Mouse (Mus musculus) c-Kit-positive CD71-positive TER-119-negative erythroid progenitor cells, embryonic 14.5 days (primary cell): ENCODE measurements around the gene Igsf3.

Source experiments
- DNase-seq: peaks from one replicate; pipeline ENCODE4 v3.0.0-alpha.2; 2013; ENCODE audit warnings: low read depth

The Igsf3 gene

DNA sequence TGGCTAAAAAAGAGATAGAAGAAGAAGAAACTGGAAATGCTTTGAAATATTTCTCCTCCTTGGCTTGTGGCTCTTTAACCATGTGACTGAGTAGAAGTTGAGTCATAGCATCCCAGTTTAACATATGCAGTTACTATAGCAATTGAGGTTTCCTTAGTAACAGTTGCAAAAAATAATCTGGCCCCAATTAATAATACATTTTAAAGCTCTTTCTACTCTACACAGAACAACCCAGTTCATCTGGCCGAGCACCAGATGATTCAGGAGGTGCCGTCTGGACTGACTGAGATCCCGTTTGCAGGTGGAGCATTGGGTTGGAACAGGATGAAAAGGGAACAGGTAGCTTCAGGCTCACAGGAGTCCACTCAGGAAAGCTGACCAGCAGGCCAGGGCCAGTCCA is 71.9 kb downstream of the Igsf3 start:
- no peak for DNase-seq

DNA sequence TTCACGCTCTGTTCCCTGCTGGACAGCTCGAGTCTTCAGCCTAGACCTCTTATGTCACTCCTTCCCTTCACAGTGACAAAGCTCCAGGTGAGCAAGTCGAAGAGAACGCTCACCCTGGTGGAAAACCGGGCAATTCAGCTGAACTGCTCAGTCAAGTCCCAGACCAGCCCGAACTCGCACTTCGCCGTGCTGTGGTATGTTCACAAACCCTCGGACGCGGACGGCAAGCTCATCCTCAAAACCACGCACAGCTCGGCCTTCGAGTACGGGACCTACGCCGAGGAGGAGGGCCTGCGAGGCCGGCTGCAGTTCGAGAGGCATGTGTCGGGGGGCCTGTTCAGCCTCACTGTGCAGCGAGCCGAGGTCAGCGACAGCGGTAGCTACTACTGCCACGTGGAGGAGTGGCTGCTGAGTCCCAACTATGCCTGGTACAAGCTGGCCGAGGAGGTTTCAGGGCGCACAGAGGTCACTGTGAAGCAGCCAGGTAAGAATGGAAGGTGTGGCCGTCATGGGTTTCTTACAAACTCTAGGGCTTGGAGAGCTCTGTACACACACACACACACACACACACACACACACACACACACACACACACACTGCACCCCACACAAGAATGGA is 74.0 kb downstream of the Igsf3 start:
- no peak for DNase-seq

DNA sequence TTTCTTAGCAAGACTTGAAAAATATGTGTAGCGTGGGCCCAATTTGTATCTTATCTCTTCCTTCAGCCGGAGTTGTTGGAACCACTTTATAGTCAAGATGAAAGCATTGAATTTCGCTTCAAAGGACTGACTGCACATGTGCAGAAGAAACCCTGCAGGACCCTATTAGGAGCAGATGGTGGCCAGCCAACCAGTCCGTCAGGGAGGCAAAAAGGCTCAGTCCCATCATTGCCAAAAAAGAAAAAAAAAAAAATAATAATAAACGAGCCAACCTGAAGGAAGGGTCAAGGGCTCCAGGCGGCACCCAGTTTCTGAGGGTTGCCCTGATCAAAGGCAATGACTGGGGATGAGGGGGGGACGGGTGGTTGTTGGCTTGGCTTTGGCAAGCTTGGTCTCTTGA is 83.7 kb downstream of the Igsf3 start:
- no peak for DNase-seq

DNA sequence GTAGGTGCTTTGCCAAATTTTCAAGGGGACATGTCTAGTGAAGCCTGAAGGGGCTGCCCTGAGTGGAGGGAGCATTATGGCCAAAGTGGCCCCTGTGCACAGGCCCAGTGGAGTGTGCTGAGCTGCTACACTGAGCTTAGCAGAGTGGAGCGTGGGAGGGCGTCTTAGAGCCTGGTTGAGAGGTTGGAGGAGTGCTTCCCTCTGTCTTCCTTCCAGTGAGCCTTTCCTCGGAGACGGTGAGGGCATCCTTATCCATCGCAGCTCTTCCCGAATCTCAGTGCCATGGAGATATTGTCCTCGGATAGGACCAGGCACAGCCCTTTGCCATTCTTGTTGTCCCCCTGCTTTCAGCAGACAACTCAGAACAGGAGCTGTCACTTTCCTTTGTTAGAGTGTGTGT is 84.2 kb downstream of the Igsf3 start:
- DNase-seq = no peak

DNA sequence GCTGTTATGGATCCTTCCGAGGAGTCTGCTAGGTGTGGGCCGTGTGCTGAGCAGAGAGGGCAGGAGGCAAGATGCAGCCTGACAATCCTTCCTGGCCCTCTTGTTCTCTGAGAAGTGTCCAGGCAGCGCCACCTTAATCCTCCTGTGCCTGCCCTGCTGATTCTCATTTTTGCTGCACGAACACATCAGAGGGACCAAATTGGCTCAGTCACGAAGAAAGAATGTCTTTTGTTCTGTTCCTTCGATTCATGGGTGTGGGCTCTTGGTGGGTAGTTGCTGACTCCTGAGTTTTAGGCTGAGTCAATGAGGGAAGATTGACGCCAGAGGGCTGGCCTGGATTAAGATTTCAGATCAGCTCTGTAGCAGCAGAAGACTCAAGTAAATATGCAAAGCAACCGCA is 84.9 kb downstream of the Igsf3 start:
- DNase-seq = no peak

DNA sequence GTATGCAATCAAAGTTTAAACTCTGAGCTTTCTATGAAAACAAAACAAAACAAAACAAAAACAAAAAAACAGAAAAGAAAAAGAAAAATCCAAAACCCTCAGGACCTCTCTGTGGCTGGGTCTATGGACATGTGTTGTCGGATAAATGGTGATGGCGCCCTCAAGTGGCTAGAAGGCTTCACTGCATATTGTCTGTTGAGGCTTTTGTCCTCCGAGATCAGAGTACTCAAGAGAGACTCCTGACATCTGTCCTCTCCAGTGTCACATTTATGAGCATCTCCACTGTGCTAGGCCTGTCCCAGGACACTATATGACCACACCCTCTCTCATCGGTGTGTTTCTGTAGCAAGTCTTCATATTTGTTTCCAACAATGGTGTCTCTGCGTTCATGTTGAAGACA is 85.4 kb downstream of the Igsf3 start:
- DNase-seq = peak; percentile 85

DNA sequence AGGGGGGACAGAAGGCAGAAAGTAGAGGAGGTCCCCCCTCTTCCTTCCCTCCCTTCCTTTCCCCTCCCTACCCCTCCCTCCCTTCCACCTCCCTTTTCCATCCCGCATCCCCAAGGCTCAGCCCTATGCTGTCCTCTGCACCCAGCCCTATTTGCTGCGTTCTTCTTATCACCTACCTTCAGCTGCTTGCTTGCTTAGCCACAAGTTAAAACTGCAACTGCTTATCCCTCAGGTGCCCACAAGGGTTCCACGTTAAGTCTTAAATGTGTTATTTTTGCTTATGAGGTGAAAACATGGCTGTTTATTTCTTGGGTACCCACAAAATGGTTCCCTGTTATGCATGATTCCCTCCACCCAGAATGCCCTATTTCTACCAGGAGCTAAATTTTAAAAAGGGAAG is 86.6 kb downstream of the Igsf3 start:
- DNase-seq = peak; percentile 56

DNA sequence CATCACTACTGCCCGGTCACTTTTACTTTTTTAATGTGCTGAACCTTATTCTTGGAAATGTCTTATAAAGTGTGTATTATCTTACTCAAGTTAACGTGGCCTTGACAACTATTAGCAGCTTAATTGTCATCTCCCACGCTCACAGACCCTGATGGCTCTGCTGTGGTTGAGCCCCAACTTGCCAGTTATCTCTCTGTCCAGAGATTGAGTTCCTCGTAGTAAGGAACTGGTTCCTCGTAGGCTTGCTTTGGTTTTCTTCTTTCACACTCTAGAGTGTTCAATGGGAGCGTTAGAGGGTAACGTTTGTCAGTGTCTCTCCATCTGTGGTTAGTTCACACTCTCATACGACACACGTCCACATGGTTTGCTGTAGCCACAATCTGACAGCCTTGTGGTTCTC is 92.8 kb downstream of the Igsf3 start:
- DNase-seq = peak; percentile 43

DNA sequence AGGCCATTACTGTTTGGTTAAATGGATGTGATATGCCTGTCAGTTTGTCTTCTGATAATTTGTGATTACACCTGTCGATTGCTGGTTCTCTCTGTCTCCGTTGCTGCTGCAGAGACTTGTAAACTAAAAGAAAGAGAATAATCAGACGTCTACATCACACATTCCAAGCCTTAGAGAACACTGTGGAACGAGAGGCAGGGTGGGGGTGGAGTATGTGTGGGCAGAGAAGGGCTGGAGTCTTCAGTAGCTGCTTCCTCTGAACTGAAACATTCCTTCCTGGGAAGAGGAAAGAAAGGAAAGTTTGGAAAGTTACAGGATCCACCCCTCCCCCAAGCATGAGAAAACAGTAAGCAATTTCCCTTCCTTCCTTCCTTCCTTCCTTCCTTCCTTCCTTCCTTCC is 95.0 kb downstream of the Igsf3 start:
- DNase-seq = no peak

DNA sequence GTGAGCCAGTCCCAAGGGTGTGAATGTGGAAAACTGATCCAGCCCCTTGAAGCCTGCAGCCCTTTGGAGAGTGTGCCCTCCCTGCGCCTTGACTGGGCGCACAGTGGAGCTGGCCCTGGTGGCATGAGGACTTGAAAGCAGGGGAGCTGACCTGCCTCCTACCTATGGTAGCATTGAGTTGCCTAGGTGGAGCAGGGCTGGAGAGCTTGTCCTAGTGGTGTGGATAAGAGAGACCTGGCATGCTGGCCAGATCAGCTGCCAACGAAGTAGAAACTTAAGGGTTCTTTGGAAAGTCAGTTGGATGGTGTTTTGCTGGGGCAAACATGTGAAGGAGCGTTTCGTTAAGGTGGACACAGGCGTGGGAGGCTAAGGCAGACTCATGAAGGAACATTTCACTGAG is 105.1 kb downstream of the Igsf3 start:
- no peak for DNase-seq

DNA sequence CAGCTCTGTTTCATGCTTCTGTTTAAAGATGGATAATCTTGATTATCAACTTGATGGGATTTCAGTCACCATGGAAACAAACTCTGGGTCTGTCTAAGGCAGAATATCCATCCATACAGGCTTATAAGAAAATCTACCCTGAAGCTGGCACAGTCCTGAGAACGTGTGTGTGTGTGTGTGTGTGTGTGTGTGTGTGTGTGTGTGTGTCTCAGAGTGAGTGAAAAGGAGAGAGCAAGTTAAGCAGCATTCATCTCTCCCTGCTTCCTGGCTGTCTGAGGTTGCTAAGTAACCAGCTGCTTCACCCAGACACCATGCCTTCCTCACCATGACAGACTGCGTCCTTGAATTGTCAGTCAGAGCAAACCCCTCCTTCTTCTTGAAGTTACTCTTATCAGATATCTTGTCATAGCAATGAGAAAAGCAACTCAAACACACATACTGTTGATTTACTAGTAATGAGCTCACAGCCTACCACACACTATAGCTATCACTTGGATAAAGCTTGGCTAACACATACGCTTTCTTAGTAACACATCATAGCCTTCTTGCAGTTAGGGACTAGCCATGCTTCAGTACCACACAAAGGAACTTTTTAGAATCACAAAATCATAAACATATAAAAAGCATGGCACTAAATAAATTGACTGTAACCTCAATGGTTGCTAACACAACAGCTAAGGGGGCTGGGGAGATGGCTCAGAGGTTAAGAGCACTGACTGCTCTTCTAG is 106.5 kb downstream of the Igsf3 start:
- DNase-seq = no peak

DNA sequence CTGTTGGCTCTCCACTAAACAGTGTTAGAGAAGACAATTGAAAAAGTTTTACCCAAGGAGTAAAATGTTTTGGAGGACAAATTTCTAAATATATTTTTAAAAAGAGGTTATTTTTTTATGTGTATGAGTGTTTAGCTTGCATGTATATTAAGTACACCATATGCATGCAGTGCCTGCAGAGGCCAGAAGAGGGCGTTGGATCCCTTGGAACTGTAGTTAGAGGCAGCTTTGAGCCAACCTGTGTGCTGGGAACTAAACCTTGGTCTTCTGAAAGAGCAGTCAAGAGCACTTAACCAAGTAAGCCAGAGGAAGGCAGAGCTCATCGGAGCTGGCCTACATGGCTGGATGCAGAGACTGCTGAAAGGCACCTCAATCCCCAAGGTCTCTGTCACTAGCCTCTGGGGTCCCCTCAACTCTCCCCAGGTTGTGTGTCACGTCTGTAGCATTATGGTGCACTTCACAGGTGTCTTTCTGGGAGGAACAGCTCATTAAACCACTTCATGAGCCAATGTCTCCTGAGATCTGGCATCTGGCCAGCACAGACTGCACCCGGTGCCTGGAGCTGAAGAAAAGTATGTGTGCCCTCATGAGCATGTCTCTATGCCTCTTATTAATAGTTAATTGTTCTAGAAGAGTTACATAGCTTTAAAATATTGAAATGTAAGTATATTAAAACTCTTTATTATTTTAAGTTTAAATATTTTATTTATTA is 109.3 kb downstream of the Igsf3 start:
- DNase-seq = no peak

DNA sequence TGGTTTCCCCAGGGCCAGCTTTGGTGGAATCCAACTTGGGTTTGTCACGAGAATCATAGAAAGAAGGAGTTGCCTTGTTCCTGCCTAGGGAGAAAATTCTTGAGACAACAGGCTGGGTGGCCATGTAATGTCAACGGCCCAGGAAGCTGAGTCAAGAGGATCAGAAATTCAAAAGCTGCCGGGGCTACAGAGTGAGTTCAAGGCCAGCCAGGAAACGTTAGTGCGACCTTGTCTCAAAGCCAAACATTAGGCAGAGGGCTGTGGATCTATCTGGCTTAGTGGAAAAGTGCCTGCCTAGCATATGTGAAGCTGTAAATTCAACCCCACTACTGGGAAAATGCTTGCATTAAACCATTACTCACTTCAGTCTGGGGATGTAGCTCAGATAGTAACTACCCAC is 110.6 kb downstream of the Igsf3 start:
- no peak for DNase-seq

DNA sequence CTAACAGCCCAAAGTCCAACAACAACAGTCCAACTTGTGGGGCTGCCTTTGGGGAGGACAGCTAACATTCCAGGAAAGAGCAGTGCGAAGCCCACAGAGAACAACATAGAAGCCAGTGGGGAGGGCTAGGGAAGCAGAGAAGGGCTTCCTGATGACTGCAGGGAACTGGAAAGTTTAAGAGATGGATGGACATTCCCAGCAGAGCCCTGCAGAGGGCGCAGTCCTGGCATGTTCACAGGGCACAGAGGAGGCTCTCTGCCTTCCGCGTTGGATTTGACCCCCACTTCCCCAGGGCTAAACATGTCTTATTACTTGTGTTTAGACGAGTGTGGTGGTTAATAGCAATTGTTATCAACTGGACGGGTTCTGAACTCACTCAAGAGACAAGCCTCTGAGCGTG is 111.3 kb downstream of the Igsf3 start:
- no peak for DNase-seq

DNA sequence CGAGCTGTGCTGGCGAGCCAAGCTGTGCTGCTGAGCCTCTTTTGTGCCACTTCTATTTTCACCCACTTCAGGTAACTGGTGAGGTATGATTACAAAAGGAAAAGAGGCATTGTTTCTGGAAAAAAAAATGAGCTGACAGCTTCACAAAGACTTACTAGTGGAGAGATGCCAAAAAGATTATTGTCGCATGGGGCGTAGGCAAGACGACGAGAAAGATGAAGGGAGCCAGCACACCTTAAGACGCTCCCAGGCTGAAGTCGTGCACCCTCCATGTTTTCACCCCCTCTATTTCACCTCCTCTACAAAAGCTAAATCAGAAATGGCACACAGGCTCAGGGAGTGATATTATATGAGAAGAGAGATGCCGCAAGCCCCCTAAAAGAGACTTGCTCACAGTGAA is 113.6 kb downstream of the Igsf3 start:
- no peak for DNase-seq

DNA sequence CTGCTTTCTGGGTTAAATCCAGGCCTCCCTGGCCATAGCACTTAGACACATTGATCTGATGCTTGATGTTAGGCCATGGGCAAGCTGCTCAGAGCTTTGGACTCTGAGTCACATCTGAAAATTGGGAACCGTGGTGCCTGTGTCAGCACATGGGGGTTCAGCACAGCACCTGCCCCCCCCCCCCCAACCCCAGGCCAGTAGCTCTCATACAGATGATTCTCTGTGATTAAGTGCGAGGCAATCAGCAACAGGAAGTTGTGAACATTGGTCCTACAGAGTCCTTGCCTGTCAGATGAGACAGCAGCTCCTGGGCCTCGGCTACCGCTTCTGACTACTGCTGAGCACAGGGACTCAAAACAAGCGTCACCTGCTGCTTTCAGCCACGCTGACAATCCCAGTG is 116.0 kb downstream of the Igsf3 start:
- DNase-seq = no peak

DNA sequence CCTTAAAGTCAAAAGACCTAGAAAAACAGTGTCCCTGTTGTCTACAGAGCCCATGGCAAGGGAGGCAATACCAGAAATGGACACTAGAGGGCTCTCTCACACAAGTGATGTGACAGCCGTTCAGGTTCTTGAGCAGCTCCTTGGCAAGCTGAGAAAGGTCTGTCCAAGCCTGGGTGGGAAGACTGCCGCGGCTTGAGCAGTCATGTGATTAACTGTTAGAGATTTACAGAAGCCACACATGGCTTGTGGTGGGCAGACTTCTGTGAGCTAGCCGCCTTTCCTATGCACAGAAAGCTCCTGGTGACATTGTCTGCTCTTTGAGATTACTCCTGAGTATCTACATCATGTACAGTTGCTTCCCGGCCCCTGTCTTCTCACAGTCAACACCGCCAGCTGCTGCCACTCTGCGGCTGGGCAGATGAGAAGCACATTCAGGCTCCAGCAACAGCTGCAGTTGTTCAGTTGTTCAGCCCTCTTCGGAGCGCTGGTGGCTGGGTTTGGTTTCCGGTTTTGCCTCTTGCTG is 117.1 kb downstream of the Igsf3 start:
- peak; percentile 80 for DNase-seq

DNA sequence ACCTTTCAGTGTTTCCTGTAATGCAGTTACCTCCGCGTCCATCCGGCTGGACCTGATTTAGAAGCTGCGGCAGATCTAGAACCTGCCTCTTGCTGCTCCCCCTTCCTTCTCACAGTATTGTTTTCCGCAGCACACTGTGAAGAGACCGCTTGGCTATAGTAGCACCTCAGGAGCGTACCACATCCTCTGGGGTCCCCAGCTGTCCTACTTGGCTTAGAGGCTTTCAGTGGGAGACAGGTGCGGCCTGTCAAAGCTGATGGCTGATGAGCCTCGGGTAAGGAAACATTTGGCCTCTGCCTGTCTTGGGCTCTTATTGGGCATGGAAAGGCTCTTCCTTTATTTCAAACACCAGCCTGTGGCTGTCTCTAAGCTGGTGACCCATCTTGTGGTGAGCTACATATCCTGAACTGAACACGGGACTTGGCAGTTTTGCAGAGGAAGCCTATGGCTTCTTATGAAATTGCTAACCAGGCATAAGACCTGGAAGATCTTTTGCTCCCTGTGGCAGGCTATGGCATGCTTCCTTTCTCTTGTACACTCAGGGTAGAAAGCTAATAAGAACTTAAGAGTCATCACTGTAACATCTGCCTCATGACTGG is 120.6 kb downstream of the Igsf3 start:
- no peak for DNase-seq

DNA sequence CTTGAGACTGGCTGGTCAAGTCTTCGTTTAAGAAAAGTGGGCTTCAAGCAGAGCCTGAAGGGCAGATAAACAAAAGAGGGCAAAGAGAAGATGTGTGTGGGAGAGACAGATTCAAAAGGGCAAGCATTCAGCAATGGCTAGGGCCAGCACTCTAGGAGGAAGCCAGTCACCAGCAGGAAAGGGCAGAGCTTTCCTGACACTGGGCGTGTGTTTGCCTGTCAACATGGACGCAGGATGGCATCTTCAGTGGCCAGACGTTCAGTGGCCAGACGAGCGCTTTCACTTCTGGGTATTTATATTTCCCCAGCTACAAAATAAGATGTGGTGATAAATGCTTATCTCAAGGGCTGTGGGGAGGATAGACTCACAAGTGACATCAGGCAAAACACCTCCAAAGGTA is 123.0 kb downstream of the Igsf3 start:
- no peak for DNase-seq

DNA sequence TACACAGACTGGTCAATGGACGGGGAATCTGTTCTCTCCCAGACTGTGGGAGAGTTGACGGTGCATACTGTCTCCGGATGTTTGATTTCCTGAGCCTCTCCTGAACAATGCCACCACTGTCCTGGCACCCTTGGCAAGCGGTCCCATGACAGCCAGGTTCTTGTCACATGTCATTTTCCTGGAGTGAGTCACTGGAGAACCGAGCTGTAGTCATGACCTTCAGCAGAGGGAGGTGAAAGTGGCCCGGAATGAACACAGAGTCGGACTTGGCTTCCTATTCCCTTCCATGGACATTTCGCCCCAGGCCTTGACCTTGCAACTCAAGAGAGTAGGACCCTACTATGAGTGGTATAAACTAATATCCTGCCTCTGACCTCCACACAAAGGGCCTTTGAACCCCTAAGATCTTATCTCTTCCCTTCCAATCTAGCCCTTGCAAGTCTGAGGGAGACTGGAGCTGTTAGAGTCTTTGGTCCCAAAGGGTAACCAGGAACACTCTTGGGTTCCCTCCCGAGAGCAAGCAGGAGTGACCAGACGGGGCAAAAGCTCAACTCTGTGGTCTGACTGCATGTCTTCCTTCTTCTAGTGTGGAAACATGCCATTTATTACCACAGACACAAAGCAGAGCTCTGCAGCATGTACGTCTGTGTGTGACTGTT is 123.6 kb downstream of the Igsf3 start:
- DNase-seq = no peak

DNA sequence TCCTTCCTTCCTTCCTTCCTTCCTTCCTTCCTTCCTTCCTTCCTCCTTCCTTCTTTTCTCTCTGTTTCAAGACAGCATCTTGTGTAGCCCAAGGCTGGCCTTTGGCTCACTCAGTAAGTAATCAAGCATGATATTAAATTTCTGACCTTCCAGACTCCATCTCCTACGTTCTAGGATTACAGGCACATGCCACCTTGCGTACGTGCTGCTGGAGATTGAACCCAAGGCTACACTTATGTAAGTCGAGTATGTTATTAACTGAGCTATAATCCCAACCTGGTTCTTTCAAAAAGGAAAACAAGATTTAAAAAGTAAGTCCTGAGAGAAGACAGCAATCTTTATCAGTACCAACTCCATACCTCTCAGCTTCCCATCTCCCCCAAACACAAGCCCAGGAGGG is 124.7 kb downstream of the Igsf3 start:
- DNase-seq = no peak

DNA sequence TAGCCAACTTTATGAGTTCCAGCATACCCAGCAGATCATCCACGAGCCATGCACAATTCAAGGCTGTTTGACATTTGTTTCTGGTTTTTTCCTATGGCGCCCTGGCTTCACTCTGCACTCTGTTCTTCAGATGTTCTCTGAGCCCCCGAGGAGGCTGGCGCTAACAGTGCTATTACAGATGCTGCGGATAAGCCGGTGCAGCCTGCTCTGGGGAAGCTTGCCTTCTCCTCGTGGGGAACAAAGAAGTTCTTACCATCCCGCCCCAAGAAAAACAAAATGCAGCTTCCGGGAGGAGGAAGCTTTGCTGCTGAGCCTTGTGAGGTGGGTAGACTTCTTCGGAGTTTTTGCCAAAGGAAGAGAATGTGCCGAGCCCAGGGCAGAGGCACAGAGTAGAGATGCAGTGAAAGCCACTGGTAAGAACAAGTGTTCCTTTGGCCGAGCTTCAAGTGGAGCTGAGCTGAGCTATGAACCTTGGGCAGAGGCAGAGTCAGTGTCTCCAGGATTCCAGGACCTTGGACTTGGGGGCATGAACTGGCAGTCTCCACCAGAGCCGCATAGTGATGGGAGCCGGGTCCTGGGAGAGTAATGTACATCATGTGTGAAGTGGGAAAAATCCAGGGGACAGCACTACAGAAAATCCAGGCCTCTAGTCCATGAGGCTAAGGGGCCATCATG is 125.3 kb downstream of the Igsf3 start:
- DNase-seq = no peak
